Mouse (Mus musculus) bone marrow macrophage, adult 2 months (primary cell): ENCODE results near the gene Mbd3.

Experiments
- CTCF ChIP-seq: IDR thresholded peaks from 2 replicates; pipeline ENCODE4 v1.5.1; 2012; ENCODE audit warnings: low read depth, mild to moderate bottlenecking, low read length, moderate library complexity
- POLR2A ChIP-seq: IDR thresholded peaks from 2 replicates; pipeline ENCODE4 v1.6.1; 2012; ENCODE audit warnings: mild to moderate bottlenecking, low read depth, low read length, borderline replicate concordance

DNA sequence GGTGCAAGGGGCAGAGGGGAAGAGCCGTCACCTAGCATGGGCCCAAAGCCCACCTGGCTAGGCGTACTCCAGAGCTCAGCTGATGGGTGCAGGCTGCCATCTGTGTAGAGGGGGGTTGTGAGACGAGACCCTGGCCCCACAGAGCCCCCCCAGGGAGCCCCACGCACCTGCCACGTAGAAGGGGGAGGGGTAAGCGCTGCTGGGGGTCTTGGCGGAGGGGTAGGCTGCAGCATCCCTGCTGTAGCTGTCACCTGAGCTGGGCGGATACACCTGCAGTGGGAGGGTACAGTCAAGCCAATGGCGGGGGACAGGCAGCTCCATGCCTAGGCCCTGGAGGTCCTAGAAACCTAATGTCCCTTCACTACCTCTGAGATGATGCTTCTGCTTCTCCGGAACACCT lies 18.0 kb upstream of the Mbd3 start:
- TF ChIP-seq CTCF (no peak), POLR2A (no peak)
